Mouse (Mus musculus) midbrain, postnatal 0 days (tissue): Measurements from ENCODE around the gene Dpp6. TPM values are rescaled to one million over a fixed set of nuclear protein-coding genes. Genes with fewer than 3 reads are reported as not detected.

Experiments used
- ATAC-seq: fragments of 200-750 bp; cut with Nextera tagmentation; 2 replicates; pipeline ENCODE4 v1.8.0; 2017; ENCODE audit warnings: moderate number of reproducible peaks, mild to moderate bottlenecking, moderate TSS enrichment, moderate library complexity; ENCODE audit not compliant: low FRiP score
- DNase-seq: peaks from one replicate; pipeline ENCODE4 v3.0.0-alpha.2; 2015; ENCODE audit warnings: low spot score
- H3K27ac ChIP-seq: fragments of 300-500 bp; sonication (generic); 2 replicates; pipeline ENCODE4 v1.5.1; 2014; ENCODE audit warnings: low read depth, mild to moderate bottlenecking, low read length, mixed read lengths
- H3K27me3 ChIP-seq: fragments of 300-500 bp; sonication (generic); 2 replicates; pipeline ENCODE4 v1.6.1; 2014; ENCODE audit warnings: low read length, control low read depth, mixed read lengths; ENCODE audit not compliant: insufficient read depth
- H3K36me3 ChIP-seq: fragments of 300-500 bp; sonication (generic); 2 replicates; pipeline ENCODE4 v1.6.1; 2014; ENCODE audit warnings: low read length, control low read depth, mixed read lengths; ENCODE audit not compliant: insufficient read depth
- H3K4me1 ChIP-seq: fragments of 300-500 bp; sonication (generic); 2 replicates; pipeline ENCODE4 v1.6.1; 2014; ENCODE audit warnings: mild to moderate bottlenecking, control low read depth, antibody characterized with exemption, low read length, mixed read lengths; ENCODE audit not compliant: insufficient read depth
- H3K4me2 ChIP-seq: fragments of 300-500 bp; sonication (generic); 2 replicates; pipeline ENCODE4 v1.6.1; 2014; ENCODE audit warnings: low read depth, mild to moderate bottlenecking, low read length, mixed read lengths; ENCODE audit not compliant: poor library complexity, severe bottlenecking
- H3K4me3 ChIP-seq: fragments of 300-500 bp; sonication (generic); 2 replicates; pipeline ENCODE4 v1.5.1; 2014; ENCODE audit warnings: low read depth, mild to moderate bottlenecking, low read length, moderate library complexity
- H3K9ac ChIP-seq: fragments of 300-500 bp; sonication (generic); replicated peaks from 2 replicates; pipeline ENCODE4 v1.6.1; 2014; ENCODE audit warnings: mild to moderate bottlenecking, low read length, moderate library complexity, mixed read lengths; ENCODE audit not compliant: poor library complexity, severe bottlenecking
- H3K9me3 ChIP-seq: fragments of 300-500 bp; sonication (generic); 2 replicates; pipeline ENCODE4 v1.6.1; 2016; ENCODE audit warnings: low read length, control low read depth
- CTCF ChIP-seq: IDR thresholded peaks from 2 replicates; pipeline ENCODE4 v1.5.1; 2016; ENCODE audit warnings: antibody characterized with exemption, mild to moderate bottlenecking
- WGBS: fragments of 180-500 bp; shearing (Covaris S2); extraction: QIAGEN DNeasy Blood & Tissue Kit; methylation state at CpG from one replicate; pipeline ENCODE4 v1.1.7; 2014; 5-methylcytosine and 5-hydroxymethylcytosine counted together
- polyA plus RNA-seq: library from polyadenylated mRNA; unstranded; fragments of >200 nt; fragmentation: Nextera tagmentation; extraction: Ambion mirVana; gene quantifications from 2 replicates; pipeline ENCODE4 v1.2.1, GENCODE M21; 2015
- total RNA-seq: library from RNA; depleted of rRNA; stranded (reverse); fragments of >200 nt; gene quantifications from 2 replicates; pipeline ENCODE4 v1.2.3, GENCODE M21; 2014

The Dpp6 gene
- total and polyA plus RNA-seq, 2 experiments from 2014 or later: 88.6 to 169 TPM

DNA sequence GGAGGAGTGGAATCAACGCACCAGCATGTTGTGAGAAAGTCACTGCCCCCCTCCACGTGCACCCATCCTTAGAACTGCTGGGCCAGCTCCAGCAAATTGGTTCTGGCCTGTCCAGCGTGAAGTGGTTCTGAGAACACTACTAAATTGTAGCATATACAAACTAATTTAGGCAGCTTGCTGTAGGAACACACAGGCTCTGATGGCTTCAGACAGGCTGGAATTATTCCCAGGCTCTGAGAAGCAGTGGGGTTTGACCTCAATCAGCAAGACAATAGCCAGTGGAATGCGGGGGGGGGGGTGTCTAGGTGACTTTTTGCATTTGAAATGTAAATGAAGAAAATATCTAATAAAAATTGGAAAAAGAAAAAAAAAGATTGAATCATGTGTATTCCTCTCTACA lies 156.2 kb downstream of the Dpp6 start:
- no peak for DNase-seq
- Histone ChIP-seq H3K27me3 (no peaks in the 10 kb centered on the region), H3K36me3 (no peaks in the 10 kb centered on the region), H3K4me2 (no peak overlapping the region), H3K27ac (no peak overlapping the region), H3K4me3 (no peak overlapping the region), H3K4me1 (no peaks in the 10 kb centered on the region), H3K9me3 (no peaks in the 10 kb centered on the region), H3K9ac (no peak overlapping the region)
- WGBS: 13% methylated on average over 4 of the region's 4 CpGs
- no peak for TF ChIP-seq CTCF
- no peak for ATAC-seq

DNA sequence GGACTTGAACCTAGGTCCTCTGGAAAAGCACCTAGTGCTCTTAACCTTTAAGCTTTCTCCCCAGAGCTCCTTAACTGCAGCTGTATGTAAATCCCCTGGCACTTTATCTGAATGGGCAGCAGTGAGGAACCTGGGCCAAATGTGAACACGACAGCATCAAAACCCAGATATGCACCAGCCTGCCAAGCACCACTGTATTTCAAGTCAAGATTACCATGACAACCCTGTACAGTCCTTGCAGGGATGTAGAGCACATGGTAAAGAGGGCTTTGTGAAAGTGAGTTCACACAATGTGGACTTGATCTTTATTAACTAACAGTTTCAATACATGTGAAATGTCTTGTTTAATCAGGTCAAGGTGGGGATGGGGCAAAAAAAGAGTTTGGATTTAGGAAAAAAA lies 162.3 kb downstream of the Dpp6 start:
- peak; percentile 66; the same call in 1 of the 2 replicates for ATAC-seq

DNA sequence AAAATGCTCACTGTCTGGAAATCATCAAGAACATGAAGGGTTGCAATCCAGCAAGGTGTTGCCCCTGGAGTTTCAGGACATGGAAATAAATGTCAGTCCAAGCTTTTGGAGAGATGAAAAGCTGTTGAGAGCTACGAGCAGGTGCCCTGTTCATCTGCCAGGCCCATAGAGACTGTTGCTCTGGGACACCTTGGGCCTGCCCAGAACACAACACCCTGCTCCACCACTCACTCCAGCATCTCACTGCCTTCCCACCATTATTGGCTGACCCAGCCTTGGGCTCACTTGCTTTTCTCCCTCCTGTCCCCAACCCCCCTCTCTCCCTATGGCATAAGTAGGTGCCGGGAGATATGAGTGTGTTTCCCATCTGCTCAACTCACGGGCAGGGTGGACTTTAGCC lies 162.8 kb downstream of the Dpp6 start:
- TF ChIP-seq CTCF: no peak
- H3K4me1 ChIP-seq: 0 out of 2 replicates have a peak, but pooled peaks cover 3% of the 10 kb centered on the region
- DNase-seq (no peak), ATAC-seq (no peak)
- WGBS: 61% methylated on average over 3 of the region's 3 CpGs
- no peak overlapping the region for H3K4me2 ChIP-seq
- no peak overlapping the region for H3K27ac ChIP-seq
- no peak overlapping the region for H3K4me3 ChIP-seq
- H3K9ac ChIP-seq: no peak overlapping the region
- H3K9me3 ChIP-seq: no peaks in the 10 kb centered on the region
- no peaks in the 10 kb centered on the region for H3K27me3 ChIP-seq
- H3K36me3 ChIP-seq: no peaks in the 10 kb centered on the region

More for the DNA sequence above, 162.3 kb downstream of the Dpp6 start:
- DNase-seq: peak; percentile 40
- 0 out of 2 replicates have a peak, but pooled peaks cover 3% of the 10 kb centered on the region for H3K4me1 ChIP-seq
- H3K27ac ChIP-seq: no peak overlapping the region
- WGBS: 12% methylated on average over 1 of the region's 1 CpGs
- no peak for TF ChIP-seq CTCF
- no peaks in the 10 kb centered on the region for H3K36me3 ChIP-seq
- no peak overlapping the region for H3K4me2 ChIP-seq
- H3K9me3 ChIP-seq: no peaks in the 10 kb centered on the region
- H3K9ac ChIP-seq: no peak overlapping the region
- H3K4me3 ChIP-seq: no peak overlapping the region
- no peaks in the 10 kb centered on the region for H3K27me3 ChIP-seq

DNA sequence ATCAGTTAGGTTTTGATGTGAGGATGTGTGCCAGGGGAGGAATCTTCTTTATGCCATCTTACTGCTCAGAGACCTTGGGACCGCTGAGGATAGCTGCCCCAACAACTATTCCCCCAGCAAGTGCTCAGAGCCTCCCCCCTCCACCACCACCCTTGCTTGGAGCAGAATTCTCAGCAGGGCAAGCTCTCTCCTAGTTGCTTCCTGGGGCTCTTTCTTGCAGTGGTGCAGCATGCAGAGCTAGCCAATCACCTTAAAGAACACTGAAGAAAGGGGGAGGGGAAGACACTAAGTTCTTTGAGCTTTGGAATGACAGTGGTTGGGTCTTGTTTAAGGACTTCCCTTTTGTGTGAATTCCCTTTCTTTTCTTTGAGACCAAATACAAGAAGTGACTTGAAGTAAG lies 168.1 kb downstream of the Dpp6 start:
- Histone ChIP-seq H3K4me1 (no peaks in the 10 kb centered on the region), H3K9me3 (no peaks in the 10 kb centered on the region), H3K27ac (no peak overlapping the region), H3K9ac (no peak overlapping the region), H3K36me3 (no peaks in the 10 kb centered on the region), H3K4me3 (no peak overlapping the region), H3K27me3 (no peaks in the 10 kb centered on the region), H3K4me2 (no peak overlapping the region)
- TF ChIP-seq CTCF: no peak
- WGBS: 14% methylated on average over 1 of the region's 1 CpGs
- ATAC-seq (no peak), DNase-seq (no peak)

DNA sequence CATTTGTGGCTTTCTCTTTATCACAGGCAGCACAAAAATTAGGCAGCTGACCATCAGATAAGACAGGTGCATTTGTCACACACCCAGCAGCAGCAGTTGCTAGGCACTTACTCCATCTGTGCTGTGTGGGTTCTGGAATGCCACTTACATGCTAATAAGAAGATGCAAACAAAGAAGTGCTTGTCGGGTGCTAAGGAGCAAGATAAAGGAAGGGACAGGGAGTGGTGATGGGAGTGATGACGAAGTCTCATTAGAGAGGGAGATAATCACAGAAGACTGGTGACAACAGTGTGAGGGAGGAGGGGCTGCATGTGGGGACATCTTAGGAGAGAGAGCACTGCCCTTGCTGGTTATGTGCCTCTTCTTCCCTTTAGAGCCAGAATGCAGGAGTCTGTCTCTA lies 174.6 kb downstream of the Dpp6 start:
- Histone ChIP-seq H3K9ac (no peak overlapping the region), H3K27me3 (no peaks in the 10 kb centered on the region), H3K4me2 (no peak overlapping the region), H3K4me3 (no peak overlapping the region), H3K27ac (no peak overlapping the region), H3K4me1 (no peaks in the 10 kb centered on the region), H3K9me3 (no peaks in the 10 kb centered on the region), H3K36me3 (no peaks in the 10 kb centered on the region)
- peak; percentile 22 for DNase-seq
- TF ChIP-seq CTCF: no peak
- ATAC-seq: no peak
- WGBS: 14% methylated on average over 2 of the region's 2 CpGs

DNA sequence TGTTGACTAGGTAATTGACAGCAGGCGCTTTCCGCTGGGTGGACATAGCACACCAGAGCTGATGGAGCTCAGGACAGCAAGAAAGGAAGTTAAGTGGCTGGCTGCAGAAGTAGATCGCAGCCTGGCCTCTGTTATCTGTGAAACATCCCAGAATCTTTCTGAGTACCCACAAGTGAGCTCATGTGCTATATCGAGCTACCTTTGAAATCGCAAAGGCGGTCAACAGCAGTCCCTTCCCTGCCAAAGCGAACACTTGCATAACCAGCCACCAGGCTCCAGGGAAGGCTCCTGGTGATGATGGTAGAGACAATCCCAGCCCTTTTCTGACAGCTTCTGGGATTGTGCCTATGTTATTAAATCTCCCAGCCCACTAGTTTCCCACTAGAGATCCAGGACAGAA lies 186.5 kb downstream of the Dpp6 start:
- Histone ChIP-seq H3K4me1 (no peaks in the 10 kb centered on the region), H3K9ac (no peak overlapping the region), H3K4me2 (no peak overlapping the region), H3K27ac (no peak overlapping the region), H3K27me3 (no peaks in the 10 kb centered on the region), H3K36me3 (no peaks in the 10 kb centered on the region), H3K4me3 (no peak overlapping the region), H3K9me3 (no peaks in the 10 kb centered on the region)
- DNase-seq: no peak
- 97% methylated on average over 7 of the region's 7 CpGs for WGBS
- TF ChIP-seq CTCF: no peak
- no peak for ATAC-seq
